Mouse (Mus musculus) R1 (cell line): ENCODE measurements around the gene Psmd9.

Experiments
- DNase-seq: peaks from one replicate; pipeline ENCODE4 v3.0.0-alpha.2; 2018; ENCODE audit warnings: low read depth, low spot score

The Psmd9 gene

DNA sequence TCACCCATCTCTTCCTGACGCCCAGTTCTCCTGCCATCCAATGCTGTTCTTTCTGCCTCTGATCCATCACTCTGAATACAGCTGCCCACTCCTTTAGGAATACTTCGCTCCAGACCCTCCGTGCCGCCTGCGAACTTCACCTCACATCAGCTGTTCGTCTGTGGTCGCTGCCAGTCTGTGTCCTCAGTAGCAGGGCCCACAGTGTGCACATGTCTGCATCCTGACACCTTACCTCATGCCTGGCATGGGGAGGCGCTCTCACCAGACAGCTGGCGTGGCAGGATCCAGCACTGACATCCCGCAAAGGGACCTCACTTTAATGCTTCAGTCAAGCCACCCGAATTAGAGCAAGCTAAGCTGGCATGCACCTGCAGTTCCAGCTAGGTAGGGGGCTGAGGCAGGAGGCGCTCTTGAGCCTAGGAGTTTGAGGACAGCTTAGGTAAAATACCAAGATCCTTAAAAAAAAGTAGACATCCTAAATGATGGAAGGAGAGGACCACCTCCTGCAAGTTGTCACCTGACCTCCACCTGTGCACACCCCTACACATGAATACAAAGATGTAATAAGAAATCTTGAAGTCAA is 127.1 kb downstream of the Psmd9 start:
- DNase-seq, result peak; percentile 76

DNA sequence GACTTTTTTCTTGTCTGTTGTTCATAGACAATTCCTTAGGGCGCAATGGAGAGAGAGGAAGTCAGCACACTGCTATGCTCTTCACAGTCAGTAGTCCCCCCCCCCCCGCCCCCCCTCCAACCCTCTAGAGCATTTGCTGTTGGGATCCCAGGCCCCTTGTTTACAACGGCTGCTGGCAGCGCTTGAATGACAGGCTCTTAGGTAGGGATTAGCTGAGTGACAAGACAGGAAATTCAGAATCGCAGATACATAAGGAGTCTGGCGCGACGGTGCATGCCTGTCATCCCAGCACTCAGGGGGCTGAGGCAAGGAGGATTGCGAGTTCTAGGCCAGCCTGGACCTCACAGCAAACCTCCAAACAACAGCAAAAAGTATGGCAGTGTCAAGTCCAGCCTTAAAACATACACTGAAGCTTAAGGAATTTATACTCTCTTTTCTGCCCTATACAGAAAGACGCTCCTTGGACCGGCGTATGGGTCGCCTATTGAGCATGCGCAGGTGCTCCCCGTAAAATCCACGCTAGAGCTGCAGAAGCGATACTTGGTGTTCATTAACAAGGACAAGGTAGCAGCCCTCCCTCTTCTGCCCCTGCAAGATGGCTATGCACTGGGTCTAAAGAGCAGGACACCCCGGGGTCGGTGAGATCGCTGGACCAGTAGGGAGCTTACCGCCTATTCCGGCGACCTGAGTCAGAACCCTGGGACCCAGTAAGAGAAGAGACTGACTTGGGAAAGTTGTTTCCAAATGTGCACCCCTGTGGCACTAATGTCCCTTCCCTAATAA is 128.0 kb downstream of the Psmd9 start:
- no peak for DNase-seq

DNA sequence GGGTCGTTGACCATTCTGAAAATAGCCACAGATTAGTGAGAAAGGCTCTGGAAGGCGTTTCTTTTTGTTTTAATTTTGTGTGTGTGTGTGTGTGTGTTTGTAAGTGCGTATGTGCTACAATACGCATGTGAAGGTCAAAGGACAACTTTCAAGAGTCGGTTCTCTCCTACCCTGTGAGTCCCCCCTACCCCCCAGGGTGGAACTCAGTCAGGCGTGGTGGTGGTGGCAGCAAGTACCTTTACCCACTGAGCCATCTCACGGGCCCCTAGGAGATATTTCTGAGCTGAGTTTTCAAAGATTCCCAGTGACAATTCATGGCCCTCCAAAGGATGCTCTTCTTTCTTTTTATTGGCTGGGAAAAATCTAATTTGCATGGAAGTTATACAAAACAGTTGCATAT is 128.6 kb downstream of the Psmd9 start:
- no peak for DNase-seq

GRCm38 (mm10) chr5:123298526-123298925 is 129.3 kb downstream of the Psmd9 start:
- DNase-seq, result peak; percentile 71
